Mouse (Mus musculus) adrenal gland, postnatal 14 days (tissue): ENCODE measurements around the gene Aktip. TPM values are rescaled to one million over a fixed set of nuclear protein-coding genes. Genes with fewer than 3 reads are reported as not detected.
A peak's percentile ranks its signal among the peaks of the same experiment; 100 is the strongest.

Experiments used
- DNase-seq: peaks from one replicate; pipeline ENCODE4 v3.0.0; 2021; ENCODE audit warnings: mixed read lengths
- total RNA-seq: library from RNA; stranded (reverse); gene quantifications from 2 replicates; pipeline ENCODE4 v1.2.3, GENCODE M21; 2021

Gene Aktip
- total RNA-seq, 1 experiment from 2014 or later: 33.8 TPM

DNA sequence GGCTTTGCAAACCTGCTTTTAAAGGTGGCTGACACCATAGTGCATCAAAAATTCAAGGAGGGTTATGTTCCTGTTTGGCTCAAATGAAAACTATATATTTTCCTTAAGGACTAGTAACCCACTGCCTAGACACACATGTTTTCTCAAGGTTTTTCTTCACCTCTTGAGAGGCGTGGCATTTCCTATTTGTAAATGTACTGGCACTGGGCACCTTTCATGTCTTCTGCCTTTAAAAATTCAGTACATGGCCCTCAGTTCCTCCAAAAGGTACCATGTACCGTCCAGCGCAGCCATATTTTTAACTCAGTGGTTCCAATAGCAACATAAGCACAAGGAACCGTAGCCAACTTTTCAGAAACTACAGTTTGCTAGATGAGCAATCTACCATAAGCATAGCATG is 67.0 kb downstream of the Aktip start:
- DNase-seq: no peak

DNA sequence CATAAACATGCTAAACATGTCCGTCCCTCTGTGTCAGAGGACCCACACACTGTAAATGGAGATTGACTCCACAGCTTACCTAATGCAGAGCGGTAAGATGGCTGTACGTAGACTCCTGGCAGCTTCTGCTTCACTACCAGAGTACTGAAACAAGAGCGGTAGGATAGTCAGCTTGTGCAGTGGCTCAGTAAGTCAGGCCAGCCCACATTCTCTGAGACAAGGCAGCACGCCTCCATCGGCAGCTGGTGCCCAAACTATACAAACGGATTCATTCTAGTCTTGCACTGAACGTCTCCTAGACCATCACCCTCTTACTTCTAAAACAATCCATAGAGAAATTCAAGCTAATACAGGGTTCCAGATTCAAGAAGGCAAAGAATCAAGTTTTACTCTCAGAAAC is 73.0 kb downstream of the Aktip start:
- DNase-seq: no peak

GRCm38 (mm10) chr8:91124315-91124714 is 75.5 kb downstream of the Aktip start:
- no peak for DNase-seq

- DNase-seq: no peak
Observed at GRCm38 (mm10) chr8:91118131-91118530, 81.6 kb downstream of the Aktip start.

DNA sequence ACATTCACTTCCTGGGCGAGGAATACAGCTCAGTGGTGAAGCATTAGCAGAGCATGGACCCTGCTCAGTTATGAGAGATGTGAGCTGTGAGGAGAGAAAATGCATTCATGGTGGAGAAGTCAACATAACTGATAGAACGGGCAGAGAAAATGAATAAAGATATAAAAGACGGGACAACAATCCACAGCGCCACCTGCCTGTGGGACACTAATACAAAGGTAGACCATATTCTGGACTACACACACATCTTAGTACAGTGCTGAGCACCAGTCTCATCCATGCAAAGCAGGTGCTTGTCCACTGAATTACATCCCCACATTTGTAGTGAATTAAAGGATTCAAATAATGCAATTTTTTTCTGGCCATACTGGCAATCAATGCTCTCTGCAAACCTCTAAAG is 82.2 kb downstream of the Aktip start:
- DNase-seq: no peak

- DNase-seq: no peak
Observed at GRCm38 (mm10) chr8:91114910-91115309, 84.9 kb downstream of the Aktip start.

GRCm38 (mm10) chr8:91114428-91114827 is 85.3 kb downstream of the Aktip start:
- no peak for DNase-seq

- DNase-seq: no peak
Observed at GRCm38 (mm10) chr8:91111868-91112477, 87.8 kb downstream of the Aktip start.

DNA sequence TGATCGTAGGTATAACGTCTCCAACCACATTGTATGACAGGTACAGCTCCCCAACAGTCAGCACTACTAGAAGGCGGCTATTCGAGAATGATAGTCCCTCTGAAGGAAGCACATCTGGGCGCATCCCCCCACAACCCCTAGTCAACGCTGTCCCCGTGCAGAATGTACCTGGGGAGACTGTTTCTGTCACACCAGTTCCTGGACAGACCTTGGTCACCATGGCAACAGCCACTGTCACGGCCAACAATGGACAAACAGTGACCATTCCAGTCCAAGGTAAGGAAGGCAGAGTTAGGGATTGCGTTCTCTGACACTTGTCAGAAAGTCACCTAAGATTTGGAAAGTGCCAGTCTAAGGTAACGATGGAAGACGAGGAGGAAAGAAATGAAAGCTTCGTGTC is 93.5 kb downstream of the Aktip start:
- DNase-seq: peak; percentile 45

DNA sequence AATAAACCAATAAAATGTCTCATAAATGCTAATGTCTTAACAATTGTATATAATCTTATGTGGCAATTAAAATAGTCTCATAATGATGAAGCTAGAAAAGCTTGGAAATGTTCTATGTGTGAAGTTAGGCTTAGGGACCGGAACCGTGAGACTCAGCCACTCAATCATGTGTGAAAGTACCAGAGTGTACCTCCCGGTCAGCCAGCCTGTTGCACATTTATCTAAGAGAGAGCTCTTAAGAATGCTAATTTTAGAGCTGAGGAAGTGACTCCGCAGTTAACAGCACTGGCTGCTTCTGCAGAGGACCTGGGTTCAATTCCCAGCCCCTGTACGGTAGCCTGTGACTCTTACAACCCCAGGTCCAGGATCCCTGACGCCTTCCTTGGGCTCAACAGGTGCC is 101.7 kb downstream of the Aktip start:
- no peak for DNase-seq

DNA sequence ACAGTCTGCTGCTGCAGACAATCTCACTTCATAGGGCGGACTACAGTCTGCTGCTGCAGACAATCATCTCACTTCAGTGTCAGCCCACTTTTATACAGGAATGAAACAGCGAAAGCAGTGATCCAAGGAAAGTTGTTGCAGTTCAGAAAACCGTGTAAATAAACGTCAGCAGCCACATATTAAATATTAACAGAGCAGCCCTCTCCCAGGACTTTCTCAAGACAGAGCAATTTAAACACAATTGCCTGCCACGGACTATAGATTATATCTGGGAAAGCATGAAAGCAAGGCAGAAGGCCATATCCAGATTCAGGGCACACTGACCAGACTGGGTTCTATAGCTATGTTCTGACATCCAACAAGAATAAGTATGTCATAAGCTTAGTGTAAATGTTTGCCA is 105.6 kb downstream of the Aktip start:
- DNase-seq: no peak

GRCm38 (mm10) chr8:91089601-91090000 is 110.2 kb downstream of the Aktip start:
- no peak for DNase-seq

DNA sequence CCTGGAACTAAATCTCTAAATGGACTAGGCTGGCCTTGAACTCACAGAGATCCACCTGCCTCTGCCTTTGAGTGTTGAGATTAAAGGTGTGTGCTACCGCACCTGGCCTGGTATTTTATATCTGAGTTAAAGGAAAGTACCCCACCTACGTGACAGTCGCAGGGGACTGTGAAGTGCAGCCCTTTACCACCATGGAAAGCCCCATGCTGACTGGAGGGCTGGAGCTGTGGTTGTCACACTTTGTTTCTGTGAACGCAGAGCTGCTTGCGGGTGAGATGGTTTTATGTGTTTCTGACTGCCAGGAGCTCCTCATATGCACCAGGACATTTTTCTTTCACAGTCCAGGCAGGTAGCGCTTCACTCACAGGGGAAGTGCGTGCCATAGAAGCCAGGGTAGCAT is 111.3 kb downstream of the Aktip start:
- no peak for DNase-seq

- no peak for DNase-seq
Observed at GRCm38 (mm10) chr8:91082428-91082827, 117.3 kb downstream of the Aktip start.

GRCm38 (mm10) chr8:91081911-91082310 is 117.9 kb downstream of the Aktip start:
- DNase-seq: no peak

- no peak for DNase-seq
Observed at GRCm38 (mm10) chr8:91079678-91080077, 120.1 kb downstream of the Aktip start.

- no peak for DNase-seq
Observed at GRCm38 (mm10) chr8:91077077-91077867, 122.5 kb downstream of the Aktip start.

- peak; percentile 89 for DNase-seq
Observed at GRCm38 (mm10) chr8:91070275-91070859, 129.4 kb downstream of the Aktip start.

DNA sequence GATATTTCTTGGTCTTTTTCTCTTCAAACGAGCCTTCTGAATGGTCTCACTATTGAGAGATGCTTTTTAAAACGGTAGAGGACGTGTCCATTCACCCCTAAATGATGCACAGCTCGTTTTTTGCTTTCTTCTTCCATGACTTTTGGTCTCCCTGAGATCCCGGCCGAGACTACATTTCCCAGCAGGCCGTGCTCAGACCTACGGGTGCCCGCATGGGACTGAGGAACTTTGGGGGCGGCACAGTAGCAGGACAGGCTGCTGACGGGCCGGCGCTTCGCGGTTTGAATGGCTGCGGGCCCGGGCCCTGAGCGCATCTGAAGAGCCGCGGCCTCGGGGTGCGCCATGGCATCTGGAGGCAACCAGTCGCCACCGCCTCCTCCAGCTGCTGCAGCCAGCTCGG is 129.9 kb downstream of the Aktip start, which contains the start of gene Rbl2:
Gene Rbl2, plus strand, starts transcription at position 224 of the 400 bp plus-strand sequence.
- DNase-seq: peak; percentile 97

DNA sequence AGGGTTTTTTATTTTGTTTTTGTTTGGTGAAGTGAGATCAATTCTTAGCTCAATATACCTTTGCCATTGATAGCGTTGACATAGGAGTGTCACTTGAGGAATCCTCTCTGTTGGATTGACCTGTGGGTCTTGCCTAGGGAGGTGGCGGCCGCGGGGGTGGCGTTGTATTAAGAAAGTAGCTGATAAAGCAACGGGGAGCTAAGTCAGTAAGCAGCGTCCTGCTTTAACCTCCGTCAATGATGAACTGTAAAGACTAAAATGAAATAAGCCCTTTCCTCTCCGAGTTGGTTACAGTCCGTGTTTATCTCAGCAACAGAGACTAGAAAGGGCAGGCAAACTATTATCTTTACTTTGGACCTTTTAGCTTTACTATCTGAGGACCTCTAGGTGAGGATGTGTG is 130.4 kb downstream of the Aktip start:
- DNase-seq: peak; percentile 28

DNA sequence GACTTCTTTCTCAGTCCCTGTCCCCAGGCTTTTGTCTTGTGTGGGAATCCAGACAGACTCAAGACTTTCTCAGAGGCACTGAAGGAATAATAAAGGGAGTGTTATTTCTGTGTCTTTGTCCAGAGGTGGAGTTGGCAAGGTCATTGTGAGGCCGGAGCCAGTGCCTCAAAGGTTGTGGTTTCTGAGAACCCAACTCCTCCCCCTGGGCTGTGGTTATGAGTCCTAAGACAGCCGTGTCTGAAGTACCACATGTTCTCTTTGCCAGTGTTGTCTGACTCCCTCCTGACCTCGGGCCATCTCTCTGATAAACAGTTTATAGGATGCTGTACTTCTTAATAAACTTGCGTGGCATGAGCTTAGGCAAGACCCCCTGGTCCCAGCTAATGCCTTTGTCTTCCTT is 134.6 kb downstream of the Aktip start:
- DNase-seq: no peak
